Mouse (Mus musculus): ENCODE measurements at regions not wholly inside any gene's neighbourhood (a gene's known extent, or its start where the extent isn't known, plus 50 kb on each side); places are given as distances from the start of the nearest gene placed in this dataset.

DNA sequence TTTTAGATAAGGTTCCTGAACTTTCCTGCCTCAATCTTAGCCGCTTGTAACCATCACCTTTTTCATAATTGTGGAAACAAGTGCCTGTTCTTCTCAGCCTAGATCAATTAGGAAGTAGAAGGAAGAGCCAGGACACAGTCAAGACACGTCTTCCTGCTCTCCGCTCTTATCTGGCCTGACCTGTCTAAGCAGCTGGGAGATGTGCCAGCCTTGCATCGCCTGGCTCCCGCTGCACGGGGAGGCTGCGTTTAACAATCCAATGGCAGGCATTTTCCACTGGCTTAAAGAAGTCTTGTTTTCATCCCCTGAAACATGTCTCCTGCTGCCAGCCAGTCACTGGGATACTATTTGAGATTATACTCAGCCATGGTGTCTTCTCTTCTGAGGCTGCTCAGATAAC is 86.3 kb upstream of the Tmem108 start:
- TF ChIP-seq POLR2A (IDR thresholded peaks at IDR 0.05; ENCODE audit: extremely low read depth, insufficient read depth, low read length) (no peak), CTCF (IDR thresholded peaks at IDR 0.05; ENCODE audit: low read depth, low read length) (no peak)
